Mouse (Mus musculus): ENCODE measurements around the gene Fbxl2.

DNA sequence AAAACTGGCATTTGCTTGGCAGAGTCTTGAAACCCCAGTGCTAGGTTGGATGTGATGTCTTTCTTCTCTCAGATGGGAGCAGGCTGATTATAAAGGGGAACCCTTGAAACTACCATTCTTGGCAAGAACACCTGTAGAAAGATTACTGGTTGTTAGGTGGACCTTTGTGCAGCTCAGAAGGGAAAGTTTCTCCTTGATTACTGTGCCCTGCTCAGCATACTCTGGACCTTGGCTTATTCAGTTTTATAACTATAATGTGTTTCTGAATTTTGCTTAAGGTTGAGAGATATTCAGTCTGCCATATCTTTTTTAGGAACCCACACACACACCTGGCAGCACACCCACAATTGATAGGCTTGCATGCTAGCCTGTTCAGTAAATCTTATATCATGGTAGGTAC lies 82.3 kb downstream of the Fbxl2 start:
- TF ChIP-seq MAFK (IDR thresholded peaks at IDR 0.05; ENCODE audit: insufficient read depth, low read depth, low read length), result no peak
- no peak for TF ChIP-seq HCFC1 (IDR thresholded peaks at IDR 0.05; ENCODE audit: borderline replicate concordance, insufficient read depth, low read length)
- TF ChIP-seq CHD2 (IDR thresholded peaks at IDR 0.05; ENCODE audit: low read depth, low read length), result no peak
- no peak for TF ChIP-seq ZNF384 (IDR thresholded peaks at IDR 0.05; ENCODE audit: low read depth, low read length)

Measured in ES-E14 (cell line).